Mouse (Mus musculus) testis, postnatal 14 days (tissue): ENCODE measurements around the gene Foxk1.

ENCODE experiments used
- DNase-seq: peaks from one replicate; pipeline ENCODE4 v3.0.0; 2021; ENCODE audit warnings: low spot score

Gene Foxk1

DNA sequence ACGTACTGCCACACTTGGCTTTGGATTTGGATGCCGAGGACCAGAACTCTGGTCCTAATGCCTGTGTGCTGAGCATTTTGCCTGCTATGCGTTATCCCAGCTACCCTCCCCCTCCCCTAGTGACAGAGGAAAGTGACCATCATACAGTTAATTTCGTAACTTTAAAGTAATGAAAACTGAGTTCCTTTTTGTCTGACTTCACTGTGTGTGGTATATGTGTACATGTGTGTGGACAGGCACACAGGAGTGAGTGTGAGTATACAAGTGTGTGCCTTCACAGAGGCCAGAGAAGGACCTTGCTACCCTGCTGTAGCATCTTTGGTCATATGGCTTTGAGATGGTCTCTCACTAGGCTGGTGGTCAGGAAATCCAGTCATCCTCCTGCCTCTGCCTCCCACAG, 17.1 kb downstream of the Foxk1 start:
- no peak for DNase-seq

DNA sequence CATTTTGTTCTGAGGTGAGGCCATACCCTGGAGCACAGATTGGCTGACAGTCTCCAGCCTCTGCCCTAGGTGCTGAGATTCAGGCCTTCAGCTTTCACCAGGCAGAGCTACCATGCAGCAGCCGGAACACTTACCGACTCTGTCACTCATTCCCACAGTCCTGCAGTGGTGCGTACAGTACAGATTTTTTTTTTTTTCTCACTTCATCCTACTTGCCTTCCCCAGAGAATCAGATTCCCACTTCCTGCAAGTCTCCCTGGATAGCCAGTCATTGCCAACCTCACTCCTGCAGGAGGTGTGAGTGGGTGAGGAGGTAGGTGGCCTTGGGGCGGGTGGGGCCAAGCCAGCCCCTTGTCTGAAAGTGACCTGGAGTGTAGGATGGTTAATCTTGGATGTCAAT, 19.0 kb downstream of the Foxk1 start:
- no peak for DNase-seq

DNA sequence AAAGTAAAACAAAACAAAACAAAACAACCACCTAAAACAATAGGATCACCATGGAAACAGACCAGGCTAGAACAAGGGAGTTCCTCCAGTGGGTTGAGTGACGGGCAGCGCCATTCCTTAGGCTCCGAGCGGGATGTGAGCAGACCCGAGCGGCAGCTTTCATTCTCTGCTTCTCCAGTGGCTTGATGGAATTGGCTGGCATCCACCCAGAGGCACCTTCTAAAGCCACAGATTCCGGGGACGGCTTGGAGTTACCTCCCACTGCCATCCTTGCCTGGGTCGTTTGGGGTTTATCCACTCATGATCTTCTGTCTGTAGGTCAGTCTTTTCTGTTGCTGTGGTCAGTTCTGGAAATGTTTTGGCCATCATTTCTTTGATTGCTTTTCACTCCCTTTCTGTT, 19.6 kb downstream of the Foxk1 start:
- DNase-seq = no peak

DNA sequence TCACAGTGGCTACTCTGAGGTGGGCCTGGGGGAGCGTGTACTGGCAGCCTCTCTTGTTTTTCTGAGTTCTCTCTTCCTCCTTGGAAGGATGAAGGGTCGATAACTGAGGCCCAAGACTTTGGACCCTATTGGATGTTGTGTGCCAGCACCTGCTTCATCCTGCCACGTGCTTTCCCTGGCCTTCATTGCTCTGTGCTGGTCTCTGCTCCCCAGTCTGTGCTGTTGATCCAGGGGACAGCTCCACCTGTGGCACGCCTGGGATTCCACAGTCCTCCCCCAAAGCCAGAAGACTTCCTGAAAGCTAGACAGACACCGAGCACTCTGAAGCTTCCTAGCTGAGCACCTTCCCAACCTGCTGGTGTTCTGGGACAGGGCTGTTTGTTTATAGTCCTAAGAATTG, 20.6 kb downstream of the Foxk1 start:
- no peak for DNase-seq

DNA sequence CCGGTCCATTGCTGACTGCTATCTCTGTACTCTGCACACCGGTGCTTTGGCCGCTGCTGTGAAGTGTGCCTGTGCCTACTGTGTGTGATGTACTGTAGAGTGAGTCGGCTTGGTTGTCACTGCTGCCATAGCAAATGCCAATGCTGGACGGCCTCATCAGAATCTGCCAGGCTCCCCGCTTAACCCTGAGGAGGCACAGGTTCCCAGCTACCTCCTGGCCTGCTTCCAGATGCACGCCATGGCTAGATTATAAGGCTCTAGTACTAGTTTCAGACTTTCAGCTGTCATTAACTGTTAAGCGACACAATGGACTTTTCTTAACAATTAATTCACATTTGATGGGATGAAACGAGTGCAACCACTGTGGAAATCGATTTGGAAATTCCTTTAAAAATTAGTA, 21.8 kb downstream of the Foxk1 start:
- DNase-seq = no peak

DNA sequence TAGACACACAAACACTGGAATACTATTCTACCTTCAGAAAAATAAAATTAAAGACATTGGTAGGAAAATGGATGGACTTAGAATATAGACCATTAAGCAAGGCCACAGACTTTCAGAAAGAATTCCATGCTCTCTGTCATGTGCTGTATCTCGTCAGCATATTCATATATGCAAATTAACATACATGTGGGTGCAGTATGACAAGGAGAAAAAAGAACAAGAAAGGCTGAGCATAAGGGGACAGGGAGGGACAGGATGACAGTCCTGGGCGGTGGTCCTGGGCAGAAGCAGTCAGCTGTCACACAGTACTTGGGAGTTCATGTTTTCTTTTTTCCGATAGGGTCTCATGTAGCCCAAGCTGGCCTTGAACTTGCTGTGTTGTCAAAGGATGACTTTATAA, 22.4 kb downstream of the Foxk1 start:
- no peak for DNase-seq

DNA sequence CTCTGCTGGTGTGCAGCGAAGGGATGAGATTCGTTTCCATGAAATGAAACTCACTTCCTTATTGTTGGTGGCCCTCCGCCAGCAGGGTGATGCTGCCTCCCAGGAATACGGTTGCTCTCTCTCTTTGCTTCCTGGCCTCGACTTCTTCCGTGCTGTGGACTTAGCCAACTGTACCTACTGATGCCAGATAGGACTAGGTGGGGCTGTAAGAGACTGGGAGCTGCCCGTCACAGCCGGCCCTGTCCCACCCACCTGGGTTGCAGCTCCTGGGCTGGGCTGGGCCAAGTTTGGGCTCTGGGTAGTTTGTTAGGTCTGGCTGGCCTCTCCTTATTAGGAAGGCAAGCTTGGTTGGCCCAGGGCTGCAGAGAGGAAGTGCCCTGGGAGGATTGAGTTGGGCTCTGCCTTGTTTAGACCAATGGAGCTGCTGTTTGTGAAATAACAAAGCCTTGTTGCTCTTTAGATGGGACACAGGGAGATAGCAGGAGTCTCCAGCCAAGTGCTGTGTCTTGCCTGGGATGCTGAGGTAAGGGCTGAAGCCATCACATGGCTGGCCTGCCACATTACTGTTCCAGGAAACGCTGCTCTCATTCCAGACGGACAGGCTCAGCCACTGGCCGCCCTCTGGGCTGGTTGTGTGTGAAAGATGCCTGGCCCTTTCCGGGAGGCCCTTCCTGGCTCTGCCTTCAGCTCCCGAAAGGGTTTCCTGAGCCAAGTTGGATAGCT, 23.5 kb downstream of the Foxk1 start:
- DNase-seq = peak; percentile 42

DNA sequence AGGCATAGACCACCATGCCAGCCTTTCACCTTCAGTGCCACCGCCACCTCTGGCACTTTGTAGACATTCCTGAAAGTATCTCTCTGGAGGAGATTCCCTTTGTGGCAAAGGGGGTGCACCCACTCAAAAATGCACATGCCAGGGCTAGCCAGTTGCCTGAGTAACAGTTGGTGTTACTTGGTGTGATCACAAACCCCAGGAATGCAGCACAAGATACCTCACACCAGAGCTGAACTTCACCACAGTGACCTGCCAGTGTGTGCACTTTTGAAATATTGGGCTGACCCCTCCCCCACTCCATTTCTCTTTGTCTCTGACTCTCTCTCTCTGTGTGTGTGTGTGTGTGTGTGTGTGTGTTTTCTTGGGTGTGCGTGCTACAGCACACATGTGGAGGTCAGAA, 25.2 kb downstream of the Foxk1 start:
- DNase-seq = no peak

DNA sequence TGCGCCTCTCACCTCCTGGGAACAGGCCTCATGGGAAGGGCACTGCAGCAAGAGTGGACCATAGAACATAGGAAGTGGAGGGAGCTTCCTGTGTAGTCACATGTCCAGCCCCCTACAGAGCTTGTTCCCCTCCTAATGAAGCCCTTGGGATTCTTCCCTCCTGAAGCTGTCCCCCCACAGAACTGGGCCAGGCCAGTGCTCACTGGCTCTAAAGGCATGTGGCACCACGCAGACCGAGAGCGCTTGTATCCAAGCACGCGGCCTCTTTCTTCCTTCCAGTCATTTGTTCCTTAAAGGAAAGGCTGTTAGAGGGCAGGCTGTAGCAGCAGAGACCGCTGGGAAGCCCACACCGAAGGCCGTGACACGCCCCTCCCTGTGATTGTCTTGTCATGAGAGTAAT, 26.6 kb downstream of the Foxk1 start:
- no peak for DNase-seq

DNA sequence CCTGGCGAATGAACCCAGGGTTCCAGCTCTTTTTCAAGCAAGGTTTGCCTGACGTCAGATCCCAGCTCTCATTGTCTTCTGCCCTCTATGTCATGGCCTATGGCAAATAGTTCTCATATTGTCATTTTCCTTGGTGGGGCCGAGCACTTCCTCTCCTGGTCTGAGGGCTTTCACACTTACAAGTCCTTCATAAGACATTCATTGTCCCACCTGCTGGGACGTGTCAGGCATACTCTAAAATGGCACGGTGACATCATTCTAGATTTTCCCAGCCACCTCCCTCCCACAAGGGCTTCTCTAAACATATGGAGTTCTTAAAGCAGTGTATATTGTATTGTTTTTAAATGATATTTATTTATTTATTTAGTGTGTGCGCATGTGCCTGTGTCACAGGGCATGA, 27.4 kb downstream of the Foxk1 start:
- DNase-seq = no peak

DNA sequence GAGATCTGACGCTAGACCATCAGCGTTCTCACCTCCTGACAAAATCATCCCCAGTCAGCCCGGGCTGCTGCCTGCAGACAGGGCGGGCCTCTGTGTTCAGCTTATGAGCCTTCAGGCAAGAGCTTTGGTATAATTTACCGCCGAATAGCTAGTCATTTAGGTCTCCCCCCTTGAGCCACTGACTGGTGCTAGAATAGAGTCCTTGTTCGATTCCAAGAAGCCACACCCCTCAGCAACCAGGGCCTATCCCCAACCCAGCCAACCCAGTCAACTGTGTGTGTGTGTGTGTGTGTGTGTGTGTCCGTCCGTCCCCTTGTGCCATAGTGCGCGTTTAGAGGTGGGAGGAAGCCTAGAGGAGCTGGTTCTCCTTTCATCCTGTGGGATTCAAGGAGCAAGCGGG, 29.7 kb downstream of the Foxk1 start:
- no peak for DNase-seq

DNA sequence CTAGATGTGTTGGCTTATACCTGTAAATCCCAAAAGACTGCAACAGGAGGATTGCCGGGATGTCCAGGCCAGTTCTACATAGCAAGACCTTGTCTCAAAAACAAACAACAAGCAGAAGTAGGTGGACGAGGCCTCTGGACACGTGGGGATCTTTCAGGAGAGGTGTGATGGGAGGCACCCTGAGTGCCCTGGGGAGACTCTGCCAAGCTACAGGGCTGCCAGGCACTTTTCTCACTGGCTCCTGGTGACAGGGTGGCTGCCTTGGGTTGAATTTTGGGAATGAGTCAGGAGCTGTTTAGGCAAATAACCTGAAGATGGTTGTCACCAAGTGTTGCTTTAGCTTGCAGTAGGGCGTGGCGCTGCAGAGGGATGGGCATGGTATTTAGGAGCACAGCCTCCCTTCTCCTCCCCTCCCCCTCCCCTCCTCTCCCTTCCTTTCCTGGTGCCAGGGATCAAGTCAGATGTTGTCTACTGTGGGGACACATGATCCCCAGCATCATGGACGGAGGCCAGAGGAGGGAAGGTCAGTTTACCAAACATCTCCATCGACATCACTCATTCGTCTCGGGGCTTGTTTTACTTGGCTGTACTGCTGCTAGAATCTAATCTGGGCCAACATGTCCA, 30.6 kb downstream of the Foxk1 start:
- no peak for DNase-seq

DNA sequence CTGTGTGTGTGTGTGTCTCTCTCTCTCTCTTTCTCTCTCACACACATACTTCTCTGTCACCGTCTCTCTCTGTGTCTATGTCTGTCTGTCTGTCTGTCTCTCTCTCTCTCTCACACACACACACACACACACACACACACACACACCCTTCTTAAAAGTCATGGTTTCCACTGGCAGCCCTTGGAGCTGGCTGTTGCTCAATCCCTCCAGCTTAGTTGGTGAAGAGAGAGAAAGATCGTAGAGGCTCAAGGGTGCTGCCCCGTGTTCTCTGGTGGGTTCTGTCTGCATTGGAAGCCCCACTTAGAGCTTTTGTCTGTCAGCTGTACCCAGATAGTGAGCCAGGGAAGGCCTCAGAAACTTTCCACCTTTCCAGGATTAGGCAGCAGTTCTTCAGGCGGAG, 31.4 kb downstream of the Foxk1 start:
- no peak for DNase-seq

DNA sequence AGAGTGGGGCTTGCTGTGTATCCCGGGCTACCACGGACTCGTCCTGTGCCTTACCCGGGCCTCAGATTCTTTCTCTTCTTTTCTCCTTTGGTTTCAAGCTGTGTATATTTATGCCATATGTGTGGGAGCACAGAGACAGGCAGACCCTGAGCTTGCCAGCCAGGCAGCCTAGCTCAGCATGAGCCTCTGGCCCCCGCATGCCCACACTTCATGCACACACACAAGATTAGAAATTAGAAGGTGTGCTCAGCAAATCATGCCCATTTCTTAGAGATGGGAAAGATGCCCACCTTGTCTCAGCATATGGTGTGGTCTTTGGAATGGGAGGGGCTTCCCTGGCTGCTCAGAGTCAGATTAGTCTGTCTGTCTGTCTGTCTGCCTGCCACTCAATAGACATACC, 32.8 kb downstream of the Foxk1 start:
- no peak for DNase-seq

DNA sequence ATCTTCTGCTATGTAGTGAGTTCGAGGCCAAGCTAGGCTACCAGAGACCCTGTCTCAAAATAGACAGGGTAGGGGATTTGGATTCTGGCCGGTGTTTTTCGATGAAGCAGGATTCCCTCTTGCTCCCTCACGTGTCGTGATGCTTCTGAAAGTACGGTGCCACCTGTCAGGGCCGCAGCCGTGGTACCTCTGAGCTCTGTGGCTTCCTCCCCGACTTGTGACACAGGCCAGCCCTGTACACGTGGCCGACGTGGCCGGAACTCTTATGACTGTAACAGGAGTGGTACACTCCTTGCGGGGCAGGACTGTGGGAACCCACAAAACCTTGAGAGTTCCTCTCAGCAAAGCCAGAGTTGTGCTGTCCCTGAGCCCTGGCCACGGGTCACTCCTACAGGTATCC, 34.4 kb downstream of the Foxk1 start:
- no peak for DNase-seq

DNA sequence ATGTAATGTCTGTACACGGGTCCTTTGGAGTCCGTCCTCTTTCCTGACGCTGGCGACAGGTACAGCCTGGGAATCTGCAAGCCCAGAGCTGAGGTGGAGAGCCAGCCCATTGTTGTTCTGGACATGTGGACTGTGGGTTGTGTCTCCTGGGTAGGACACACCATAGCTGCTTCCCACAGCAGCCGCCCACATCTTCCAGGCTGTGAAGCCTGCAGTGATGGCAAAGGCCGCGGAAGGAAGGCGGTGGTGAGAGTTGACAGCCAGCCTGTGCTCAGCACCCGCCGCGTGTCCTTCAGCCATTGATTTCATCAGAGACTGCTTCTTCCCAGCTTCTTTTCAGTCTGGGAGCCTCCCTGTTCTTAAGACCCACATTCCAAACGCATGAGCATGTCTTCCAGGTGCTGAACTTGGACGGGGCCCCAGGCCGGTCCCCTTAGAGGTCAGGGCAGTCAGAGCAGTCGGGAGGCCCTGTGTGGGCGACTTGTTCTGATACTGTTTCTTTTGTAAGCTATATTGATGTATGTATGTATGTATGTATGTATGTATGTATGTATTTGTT, 37.2 kb downstream of the Foxk1 start:
- no peak for DNase-seq

DNA sequence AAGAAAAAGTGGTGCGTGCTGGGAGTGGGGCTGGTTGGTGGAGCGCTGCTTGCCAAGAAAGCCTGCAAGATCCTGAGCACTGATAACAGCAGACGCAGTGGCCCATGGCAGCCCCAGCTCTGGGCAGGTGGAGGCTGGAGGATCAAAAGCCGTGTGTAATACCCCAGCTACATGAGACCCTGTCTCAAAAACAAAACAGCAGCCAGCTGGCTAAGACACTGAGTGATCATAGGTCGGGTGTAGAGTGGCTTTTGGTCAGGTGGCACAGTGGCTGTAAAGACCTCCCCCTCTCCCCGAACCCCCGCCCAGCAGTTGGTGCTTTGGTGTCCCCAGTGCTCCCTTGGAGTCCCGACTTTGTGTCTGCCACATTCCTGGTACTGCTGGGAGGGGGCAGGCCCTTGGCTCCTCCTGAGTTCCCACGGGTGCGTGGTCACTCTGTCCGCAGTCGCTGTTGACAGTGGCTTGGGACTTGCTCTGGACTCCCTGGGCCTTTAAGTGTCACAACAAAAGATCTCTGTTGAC, 38.7 kb downstream of the Foxk1 start:
- DNase-seq = no peak

DNA sequence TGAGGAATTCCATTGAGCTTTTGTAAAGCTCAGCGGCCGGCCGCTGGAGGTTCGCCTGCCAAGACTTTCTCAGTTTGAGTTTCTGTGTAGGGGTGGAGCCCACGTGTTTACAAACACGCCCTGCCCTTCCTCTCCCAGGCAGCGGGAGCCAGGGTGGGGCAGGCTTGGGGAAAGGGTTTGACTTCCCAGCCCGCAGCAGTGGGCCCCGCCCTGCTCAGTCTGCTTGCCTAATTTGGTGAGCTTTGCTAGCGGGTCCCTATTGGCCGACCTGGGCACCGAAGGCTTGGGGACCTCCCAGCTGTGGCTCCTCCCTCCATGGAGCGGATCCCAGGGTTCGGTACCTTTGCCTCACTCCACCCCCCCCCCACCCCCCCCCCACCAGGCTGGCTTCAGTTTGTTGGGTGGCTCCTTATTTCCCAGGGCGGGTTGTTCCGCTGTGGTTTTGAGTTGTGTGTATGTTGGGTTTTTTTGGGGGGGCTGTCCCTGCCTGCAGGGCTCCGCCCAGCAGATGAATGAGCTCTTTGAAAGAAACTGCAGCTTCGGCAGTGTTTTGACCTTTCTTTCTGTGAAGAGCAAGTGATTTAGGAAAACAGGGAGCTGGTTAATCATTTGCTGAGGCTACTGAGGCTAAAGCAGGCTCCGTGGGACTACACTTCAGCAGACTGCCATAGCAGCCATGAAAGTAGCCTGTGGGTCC, 39.3 kb downstream of the Foxk1 start:
- DNase-seq = peak; percentile 89

DNA sequence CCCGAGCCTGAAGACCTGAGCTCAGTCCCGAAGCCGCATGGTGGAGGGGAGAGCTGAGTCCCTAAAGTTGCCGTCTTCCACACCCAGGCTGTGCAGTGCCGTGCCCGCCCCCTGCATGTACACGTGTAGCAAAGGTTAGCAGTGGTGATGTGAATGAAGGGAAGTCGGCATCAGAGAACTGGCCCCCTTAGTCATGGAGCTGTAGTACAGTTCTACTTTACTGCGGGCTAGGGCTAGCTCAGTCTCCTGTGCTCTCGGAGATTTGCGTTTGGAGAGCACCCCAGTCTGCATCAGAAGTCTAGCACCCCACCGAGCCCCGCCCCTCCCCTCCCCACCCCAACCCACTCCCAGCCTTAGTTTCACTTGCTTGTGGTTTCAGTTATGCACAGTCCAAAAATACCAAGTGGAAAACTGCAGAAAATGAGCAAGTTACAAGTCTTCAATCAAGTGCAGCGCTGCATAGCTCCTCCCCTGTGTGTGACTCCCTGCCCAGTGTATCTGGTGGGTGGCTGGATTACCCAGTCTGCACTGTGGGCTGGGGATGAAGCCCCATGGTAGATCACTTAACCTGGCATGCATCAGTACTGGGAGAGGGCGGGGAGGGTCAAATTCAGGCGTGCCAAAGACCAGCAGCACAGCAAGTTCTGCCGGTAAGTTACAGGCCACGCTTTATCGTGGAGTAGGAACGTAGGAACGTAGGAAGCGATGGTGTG, 40.2 kb downstream of the Foxk1 start:
- no peak for DNase-seq

DNA sequence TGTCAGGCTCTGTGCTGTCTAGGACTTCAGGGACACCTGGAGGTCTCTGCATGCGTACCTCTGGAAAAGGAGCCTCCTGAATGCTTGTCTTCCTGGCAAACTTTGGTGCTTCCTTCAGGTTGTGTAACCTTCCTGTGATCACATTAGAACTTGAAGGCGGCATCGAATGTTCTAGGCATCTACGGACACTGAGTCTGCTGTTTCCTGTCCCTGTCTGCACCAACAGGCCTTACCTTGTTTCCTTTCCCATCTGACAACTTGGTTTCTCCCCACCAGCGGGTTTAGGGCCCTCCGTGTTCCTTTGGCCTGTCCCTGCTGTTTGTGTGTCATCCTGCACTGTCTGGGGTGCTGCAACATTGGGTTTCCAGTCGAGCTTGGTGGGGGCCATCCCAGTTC, 40.7 kb downstream of the Foxk1 start:
- DNase-seq = no peak

DNA sequence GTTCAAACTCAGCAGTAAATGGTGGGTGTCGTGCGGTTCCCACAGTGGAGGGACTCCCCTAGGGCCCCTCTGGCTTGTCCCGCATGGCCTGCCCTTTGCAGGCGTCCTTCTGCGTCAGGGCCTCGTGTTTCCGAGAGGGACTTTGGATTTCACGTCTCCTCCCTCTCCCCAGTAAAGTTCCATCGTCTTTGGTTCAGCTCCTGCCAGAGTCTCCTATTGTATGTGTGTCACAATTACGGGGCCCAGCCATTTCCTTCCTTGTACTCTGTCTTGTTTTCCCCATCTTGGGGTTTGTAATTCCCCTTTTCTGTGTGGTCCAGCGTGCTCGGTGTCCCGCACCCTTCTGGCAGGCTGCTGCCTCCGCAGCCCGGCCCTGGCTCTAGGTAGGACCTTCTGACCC, 42.2 kb downstream of the Foxk1 start:
- DNase-seq = no peak

DNA sequence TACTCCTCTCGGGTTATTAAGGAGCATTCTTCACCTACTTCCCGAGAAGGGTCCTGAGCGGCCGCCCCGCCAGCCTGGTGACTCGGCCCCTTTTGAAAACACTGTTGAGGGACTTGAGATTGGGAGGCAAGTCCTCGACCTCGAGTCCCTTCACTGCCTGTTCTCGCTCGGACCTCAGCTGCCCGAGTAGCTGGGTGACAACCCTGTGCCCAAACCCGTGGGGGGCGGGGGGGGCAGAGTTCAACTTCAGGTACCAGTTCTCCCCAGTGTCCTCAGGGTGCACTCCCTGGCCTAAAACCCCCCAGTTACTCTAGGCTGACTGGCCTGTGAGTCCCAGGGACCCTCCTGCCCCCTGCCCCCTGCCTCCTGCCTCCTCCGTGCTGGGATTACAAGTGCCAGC, 42.7 kb downstream of the Foxk1 start:
- no peak for DNase-seq
